Mouse (Mus musculus): ENCODE measurements around the gene Gm29776.
A peak's percentile ranks its signal among the peaks of the same experiment; 100 is the strongest.

Gene Gm29776

DNA sequence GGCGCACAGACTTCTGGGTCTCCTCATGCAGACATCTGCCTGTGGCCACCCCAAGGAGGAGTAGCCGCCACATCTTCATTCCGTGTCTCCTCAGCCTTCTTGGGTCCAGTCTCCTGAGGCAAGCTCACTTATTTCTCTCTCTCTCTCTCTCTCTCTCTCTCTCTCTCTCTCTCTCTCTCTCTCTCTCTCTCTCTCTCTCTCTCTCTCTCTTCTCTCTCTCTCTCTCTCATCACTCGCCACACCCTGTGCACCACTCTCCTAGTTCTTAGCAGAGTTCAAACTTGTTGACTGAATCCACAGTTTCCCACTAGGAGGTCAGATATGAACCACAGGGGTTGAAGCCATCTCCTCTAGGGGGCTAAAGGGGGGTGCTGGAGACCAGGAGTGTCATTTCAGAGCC is at the start of gene Gm29776:
Gene Gm29776, minus strand, starts transcription at position 101 of the 400 bp plus-strand sequence.
- DNase-seq (ENCODE audit: low read depth, low spot score): no peak

DNA sequence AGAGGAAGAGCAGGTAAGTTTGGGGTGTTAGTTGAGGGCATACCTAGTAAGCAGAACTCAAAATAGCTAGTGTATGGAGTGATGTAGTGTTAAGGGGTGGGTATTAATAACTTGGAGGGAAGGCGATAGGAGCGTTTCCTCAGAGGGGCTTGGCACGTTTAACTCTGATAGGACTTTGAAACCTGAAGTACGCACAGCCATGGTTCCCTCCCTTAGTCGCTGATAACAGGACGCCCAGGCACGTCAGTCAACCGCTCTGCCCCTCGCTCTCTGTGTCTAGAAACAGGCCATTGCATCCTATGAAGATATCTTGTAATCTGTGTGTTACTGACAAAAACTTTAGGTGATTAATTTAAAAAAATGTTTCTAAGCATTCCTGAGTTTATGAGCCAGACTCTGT is 47.4 kb upstream of the Gm29776 start:
- DNase-seq (ENCODE audit: low read depth, low spot score): no peak

DNA sequence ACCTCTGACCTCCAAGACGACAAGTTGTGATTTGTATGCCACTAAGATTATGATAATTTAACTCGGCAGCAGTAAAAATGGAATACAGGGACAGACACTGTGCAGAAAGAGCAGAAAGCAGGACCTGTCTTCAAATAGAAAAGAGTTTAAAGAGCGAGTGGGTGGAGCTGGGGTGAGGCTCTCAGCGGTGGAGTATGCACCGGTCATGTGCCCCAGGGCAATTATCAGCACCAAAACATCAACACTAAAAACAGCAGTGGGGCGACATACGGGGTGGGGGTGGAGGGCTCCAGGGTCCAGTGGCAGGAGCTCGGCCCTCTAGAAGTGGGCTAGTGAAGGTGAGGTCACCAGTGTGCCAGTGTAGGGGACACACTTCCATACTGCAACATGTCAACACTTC is 45.8 kb upstream of the Gm29776 start:
- DNase-seq (ENCODE audit: low read depth, low spot score): no peak

DNA sequence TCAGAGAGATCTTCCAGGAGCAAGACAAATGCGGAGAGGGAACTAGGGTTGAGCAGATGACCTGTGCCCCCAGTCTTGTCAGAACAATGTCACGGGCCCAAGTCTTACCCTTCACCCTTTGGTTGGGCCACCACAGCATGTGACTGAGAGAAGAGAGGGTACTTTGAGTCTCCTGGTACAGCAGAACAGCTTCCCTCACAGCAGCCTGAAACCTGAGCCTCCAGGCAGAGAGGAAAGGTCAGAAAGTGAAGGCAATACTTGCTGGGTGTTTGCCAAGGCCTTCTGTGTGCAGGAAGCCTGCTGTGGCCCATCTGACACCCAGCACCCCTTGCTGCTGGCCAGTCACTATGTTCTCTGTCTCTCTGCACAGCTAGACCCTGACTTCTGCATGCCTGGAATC is 43.7 kb upstream of the Gm29776 start:
- no peak for DNase-seq (ENCODE audit: low read depth, low spot score)

DNA sequence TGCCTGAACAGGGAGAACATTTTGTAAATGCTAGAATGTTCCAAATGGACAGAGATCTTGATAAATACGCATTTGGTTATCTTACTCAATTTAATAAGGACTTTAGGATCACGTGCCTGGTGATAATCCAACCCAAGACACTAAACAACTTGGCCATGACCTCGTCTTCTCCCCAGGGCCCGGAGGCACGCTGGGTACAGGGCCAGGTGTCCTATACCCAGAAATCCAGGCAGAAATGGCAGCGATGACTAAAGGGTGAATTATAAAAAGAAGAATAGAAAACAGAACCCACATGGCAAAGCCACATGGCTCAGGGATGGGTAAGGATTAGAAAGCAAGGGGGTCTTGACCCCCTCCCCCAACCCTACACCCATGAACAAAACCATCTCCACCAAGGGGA is 43.1 kb upstream of the Gm29776 start:
- DNase-seq (ENCODE audit: low read depth, low spot score): no peak

DNA sequence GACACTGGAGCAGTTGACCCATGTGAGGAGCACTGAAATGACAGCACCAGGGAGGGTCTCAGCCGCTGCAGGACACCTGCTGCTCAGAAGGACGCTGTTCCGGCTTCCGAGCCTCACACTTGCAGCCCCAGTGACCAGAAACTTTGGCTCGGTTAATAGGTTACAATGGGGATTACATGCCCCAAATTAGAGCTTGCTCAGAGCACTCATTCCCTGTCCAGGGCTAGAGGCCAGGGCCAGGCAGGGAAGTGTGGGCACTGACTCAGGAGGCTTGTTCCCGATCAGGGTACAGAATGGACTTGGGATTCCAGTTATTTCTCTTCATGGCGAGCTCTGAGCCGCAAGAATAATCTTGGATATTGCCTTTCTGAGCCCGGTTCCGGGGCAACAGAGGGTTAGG is 39.0 kb upstream of the Gm29776 start:
- no peak for DNase-seq (ENCODE audit: low read depth, low spot score)

DNA sequence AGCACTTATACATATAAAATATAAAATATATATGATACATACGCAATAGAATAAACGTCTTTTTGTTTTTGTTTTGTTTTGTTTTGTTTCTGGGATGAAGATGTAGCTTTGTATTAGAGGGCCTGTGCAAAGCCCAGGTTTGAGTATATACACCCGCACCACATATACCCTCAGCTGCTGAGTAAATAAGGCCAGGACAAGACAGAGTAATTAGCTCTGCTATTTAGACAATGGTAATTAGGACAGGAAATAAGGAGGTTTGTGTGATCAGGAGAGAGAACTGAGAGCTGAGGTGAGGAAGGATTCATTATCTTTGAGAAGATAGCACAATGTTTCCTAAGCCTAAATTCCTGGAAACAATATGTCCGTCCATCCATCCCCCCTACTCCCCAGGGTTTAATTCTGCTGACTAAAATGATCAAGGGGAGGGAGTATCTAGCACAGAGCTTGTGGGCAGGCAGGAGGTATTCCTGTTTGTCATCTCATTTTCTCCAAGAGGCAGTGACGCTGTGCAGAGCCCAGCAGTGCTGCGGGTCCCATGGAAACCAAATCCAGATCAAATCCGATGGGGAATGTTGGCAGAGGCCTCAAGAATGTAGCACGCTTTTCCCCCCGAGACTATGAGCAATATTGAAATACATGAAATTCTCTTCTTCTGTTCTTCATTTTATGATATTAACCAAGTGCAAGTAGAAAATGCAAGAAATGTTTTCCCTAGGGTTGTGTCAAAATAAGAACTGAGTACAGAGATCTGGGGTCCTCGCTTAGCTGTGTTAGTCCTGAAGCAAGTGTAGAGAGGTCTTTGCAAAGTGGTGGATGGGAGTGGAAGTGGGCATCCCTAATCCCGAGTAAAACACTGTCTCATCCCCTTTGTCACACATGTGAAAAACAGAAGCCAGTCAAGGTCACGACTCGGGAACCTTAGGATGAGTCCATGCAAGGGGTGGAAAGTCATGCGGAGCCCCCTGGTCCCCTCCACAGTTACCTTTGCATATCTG is 38.2 kb upstream of the Gm29776 start:
- DNase-seq (ENCODE audit: low read depth, low spot score): no peak

DNA sequence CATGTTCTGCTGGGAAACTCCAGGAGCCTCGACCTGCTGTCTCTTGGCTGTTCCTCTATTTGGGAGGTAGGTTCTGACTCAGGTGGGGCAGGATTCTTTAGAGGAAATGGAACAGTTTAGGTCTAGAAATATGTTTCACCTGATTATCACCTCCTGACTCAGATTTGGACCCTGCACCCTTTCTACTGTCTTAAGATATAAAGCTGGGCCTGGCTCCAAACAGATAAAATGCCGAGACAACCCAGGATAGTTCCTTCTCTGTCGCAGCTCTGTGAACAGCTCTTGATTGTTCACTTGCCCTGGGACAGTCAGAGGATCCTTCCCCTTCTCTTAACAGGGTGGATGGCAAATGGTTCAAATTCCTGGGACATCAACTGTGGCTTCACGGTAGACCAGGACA is 36.6 kb upstream of the Gm29776 start:
- no peak for DNase-seq (ENCODE audit: low read depth, low spot score)

DNA sequence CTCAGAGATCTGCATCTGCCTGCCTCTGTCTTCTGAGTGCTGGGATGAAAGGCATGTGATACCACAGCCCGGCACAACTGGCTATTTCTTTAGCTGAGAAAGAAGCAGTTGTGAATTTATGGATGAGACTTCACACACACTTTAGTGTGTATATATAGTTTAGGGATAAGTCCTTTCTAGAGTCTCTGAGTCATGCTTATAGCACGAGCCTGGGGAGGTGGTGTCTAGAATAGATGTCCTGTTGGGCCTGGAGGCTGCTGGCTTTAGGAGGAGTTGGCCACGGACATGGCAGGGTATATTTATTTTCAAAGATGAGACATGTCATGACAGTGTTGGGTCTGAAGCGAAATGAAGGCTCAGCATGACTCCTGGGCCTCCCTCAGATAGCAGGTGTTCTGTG is 35.4 kb upstream of the Gm29776 start:
- no peak for DNase-seq (ENCODE audit: low read depth, low spot score)

DNA sequence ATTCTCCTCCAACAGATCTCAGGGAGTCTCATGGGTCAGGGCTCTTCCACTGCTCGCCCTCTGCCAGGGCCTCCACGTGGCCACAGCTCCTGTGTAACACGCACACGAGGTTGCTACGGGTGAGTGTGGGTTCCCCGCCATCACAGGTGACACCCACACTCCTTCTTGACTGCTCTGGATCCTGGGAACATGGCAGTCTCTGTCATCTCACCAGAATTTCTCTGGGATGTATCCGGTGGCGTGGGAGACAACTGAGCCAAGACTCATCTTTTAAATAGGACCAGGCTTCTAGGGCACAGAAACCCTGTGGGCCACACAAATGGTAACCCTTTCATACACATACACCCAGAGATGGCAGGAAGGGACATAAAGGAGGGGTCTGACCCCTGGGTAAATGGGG is 33.6 kb upstream of the Gm29776 start:
- no peak for DNase-seq (ENCODE audit: low read depth, low spot score)

DNA sequence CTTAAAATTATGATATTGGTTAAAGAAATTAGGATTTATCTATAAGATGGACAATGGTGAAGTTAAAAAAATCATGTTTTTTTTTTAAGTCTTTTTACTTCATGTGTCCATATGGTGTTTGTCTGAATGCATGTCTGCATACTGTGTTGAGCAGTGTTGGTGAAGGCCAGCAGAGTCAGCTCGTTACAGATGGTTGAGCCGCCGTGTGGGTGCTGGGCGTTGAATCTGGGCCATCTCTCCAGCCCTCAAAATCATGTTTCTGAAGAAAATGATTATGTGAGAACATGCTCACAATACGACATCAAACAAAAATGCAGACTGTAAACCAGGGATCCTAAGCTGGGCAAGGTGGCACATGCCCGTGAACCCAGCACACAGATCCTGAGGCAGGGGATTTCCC is 31.7 kb upstream of the Gm29776 start:
- DNase-seq (ENCODE audit: low read depth, low spot score): no peak

DNA sequence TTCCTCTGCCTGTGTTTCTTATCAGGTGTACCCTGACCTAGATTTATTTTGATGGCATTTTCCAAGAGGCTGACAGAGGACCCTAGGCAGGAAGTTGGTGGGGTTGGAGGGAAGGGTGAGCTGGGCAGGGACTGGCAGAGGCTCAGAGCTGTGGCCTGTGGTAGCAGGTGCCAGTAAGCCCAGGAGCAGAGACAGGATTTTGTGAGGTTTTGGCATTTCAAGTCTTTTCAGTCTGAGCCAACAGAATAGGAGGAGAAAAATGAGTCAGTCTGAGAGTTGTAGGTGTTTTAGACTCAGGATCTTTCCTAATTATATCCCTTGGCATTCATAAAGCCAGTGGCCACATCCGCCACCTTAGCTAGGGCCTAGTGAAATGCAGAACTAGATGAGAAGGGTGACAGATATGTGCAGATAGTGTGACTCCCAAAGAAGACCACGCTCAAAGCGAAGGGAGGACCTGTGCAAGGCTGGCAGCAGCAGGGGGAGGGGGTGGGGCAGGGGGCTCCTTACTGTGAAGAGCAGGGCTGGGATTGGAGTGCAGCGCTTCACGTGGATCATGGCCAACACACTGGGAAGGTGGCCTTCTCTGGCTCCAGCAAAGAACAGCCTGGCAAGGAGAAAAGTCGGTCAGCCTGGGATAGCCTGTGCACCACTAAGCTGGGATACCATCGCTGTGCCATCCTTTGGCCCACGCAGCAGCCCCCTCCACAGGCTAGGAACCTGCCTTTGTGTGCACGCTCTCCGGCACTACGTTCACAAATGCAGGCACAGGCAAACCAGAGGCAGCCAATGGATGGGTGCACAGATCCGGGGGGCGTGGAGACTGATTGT is 30.4 kb upstream of the Gm29776 start:
- DNase-seq (ENCODE audit: low read depth, low spot score): no peak

DNA sequence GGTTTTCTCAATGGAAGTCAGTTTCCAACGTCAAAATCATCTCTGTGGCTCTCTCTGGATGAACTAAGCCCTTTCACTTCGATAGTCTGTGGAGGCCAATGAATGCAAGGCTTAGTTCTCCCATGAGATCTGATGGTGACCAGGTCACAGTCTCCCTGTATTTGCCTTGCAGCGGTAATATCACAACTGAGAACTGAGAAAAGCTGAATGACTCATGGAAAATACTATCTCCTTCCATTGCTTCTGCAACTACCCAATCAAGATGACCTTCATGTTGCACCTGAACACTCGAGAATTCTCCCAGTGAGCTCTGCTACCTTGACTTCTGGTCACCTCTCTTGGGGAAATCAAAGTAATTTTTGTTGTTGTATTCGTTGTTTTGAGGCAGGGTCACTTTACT is 28.9 kb upstream of the Gm29776 start:
- DNase-seq (ENCODE audit: low read depth, low spot score): no peak

DNA sequence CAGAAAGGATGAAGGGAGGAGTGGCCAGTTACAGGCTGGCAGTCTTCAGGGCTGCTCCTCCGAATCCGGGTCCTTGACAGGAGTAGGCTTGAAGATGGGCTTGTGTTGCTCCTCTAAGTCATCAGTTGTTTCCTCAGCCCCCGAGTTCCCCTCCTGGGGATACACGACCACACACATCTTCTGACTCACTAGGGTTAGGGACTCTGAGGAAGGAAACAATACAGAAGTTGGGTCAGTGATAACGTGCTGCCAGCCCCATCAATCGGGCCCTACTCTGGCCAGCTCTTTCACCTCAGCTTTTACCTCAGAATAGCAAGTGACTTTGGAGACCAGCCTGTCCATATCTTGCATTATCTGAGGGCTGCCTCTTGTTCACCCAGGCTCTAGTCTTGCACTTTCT is 25.4 kb upstream of the Gm29776 start:
- no peak for DNase-seq (ENCODE audit: low read depth, low spot score)

DNA sequence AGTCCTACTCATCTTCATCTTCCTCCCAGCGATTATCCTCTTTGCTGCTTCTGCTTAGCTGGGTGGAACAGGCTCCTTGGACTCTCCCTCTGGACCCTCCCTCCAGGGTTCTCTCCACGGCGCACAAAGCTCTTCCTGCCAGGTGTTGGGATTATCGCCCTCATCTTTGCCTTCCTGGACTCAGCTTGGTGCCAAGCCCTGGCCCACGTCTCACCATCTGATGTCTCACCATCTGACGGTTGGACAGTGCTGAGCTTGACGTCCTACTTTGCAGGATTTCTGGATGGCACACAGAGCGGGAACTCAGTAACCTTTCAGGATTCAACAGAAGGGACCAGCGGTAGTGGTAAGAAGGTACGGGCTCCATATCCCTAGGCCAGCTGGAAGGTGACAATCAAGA is 23.1 kb upstream of the Gm29776 start:
- DNase-seq (ENCODE audit: low read depth, low spot score): no peak

DNA sequence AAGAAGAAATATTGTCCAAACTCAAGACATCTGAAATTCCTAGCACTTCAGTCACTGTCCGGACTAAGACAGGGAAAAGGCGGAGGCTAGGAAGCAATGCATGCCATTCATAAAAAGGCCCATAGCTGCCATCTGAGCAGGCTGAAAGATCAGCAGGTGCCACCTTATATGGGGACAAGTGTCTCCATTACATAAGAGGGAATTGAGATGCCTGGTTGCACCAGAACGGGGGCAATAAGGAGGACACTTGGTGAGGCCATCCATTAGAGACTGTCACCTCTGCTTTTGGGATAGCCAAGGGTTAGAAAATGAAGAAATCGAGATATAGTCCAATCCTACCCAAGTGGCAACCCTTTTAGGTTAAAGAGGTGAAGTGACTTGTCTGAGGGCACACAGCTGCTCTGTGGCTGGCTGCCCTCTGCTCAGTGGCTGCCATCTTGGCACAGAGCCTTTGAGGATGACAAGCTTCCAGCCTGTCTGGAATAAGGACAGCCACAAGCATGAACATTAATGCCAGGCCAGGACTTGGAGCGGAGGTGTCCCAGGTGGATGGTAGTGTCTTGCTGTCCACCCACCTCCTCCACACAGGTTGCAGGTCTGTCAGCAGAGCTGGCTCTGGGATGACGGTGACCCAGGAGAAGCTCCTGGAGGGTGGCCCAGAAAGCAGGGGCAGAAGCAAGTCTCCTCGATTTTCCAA is 22.2 kb upstream of the Gm29776 start:
- DNase-seq (ENCODE audit: low read depth, low spot score): no peak

DNA sequence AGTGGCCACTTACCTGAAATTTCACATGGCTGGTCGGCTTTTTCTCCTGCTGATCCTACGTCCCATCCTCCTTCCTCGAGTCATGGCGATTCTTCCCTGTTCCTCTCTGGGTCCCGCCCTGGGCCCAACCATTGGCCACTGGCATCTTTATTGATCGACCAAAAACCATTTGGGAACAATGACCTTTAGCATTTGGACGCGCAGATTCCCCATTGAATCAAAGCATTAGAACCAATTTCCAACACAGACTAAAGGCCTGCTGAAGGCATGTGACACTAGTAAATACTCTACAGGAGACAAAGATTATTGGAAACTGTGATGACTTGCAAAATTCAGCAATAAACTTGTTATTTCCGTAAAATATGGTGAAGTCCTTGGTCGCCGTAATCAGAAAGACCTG is 21.4 kb upstream of the Gm29776 start:
- no peak for DNase-seq (ENCODE audit: low read depth, low spot score)

DNA sequence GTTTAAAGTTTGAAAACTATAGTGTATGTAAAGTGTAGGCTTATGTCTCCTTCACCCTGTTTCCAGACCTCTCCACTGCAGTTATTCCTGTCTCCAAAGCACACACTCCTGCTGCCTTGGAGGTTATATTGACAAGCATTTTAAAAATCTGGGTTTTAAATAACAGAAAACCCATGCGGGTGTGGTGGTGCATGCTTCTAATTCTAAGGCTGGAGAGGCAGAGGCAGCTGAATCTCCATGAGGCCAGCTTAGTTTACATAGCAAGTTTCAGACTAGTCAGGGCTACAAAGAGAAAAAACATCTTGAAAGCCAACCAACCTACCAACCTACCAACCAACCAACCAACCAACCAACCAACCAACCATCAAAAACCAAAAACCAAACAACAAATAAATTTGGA is 16.8 kb upstream of the Gm29776 start:
- no peak for DNase-seq (ENCODE audit: low read depth, low spot score)

DNA sequence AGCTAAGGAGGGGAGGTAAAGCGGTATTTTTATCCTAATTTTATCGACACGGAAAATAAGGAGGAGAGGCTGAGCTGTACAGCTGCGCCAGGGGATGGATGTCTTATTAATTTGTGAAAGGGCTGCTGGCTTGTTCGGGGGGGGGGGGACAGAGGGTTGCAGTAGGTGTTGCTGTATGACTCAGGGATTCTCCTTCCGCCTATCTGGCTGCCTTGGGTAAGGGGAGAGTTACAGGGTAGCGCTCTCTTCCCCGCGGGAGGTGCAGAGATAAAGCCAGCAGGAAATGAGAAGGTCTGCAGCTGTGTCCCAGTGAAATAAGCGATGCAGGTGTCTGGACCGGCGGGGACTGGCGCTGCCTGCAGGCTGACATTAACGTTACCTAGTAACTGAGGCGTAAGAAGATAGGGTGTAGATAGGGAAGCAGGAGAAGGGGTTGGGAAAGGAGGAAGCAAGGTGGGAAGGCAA is 16.0 kb upstream of the Gm29776 start:
- DNase-seq (ENCODE audit: low read depth, low spot score): peak; percentile 75

DNA sequence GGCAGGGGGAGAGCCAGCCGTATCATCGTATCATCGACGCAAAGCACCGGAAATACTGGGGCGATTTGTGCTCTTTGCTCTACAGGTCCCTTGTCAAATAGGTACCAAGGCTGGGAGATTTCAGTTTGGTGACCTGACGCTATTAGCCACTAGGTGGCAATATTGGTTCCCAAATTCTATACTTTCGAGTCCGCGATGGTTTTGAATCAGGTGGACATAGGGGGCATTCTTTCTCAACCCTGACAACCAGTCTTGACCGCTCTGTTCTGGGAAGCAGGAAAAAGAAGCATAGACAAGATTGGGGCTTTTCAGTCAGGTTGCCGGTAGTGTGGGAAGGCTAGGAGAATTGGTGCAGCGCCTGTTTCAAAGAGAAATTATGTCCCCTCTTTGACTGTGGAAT is 15.5 kb upstream of the Gm29776 start:
- peak; percentile 91 for DNase-seq (ENCODE audit: low read depth, low spot score)

DNA sequence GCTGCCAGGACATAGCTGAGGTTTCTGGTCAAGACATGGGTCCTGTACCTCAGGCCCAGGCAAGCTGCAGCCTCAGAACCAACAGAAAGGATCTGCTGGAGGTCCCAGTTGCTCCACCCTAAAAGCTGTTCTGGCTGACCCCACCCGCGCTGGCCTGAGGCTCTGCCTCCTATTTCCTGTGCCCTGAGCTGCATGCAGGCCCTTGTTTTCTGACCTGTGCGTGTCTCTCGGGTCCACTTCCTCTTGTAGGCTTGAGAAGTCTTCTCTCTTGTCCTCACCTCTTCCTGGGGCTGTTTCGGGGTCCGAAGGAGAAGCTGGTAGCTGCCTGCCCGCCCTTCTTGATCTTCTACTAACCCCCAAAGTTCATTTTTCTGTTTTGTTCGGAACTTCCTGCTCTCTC is 14.2 kb upstream of the Gm29776 start:
- DNase-seq (ENCODE audit: low read depth, low spot score): no peak

DNA sequence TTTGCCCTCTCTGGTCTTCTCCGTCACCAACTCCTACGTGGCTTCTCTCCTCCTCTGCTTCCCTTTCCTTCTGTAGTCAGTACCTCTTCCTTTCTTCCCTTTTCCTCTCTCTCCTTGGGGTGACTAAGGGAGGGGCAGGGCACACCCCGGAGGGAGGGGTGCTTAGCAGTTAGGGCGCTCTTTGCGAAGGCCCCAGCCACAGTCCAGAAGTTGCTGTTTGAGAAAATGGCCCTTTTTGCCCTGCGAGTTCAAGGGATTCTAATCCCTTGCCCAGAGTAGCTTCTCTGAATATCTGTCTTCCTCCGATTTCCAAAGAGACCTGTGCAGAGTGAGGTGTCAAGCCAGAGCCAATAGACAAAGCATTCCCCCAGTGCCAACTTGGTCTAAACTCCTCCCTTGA is 13.4 kb upstream of the Gm29776 start, which contains the start of gene Cebpe:
Gene Cebpe, minus strand, starts transcription at position 101 of the 400 bp plus-strand sequence.
- no peak for DNase-seq (ENCODE audit: low read depth, low spot score)
